Mouse (Mus musculus) layer of hippocampus, postnatal 36 days (tissue): Measurements from ENCODE around the gene Ppfibp1. TPM values are rescaled to one million over a fixed set of nuclear protein-coding genes. Genes with fewer than 3 reads are reported as not detected.

Experiments
- DNase-seq, 2 experiments: peaks; one replicate each; pipeline ENCODE4 v3.0.0; 2022
- total RNA-seq, 2 experiments: library from RNA; stranded (reverse); gene quantifications; 2 replicates each; pipeline ENCODE4 v1.2.3; 2021

The Ppfibp1 gene
- total RNA-seq, 2 experiments from 2014 or later = 41.2 to 44.2 TPM

GRCm38 (mm10) chr6:146881896-146882770 lies 6.2 kb upstream of the Ppfibp1 start:
- DNase-seq = no peak

GRCm38 (mm10) chr6:146883426-146883825 lies 4.9 kb upstream of the Ppfibp1 start:
- peak; percentile 9 to 14 for DNase-seq

- no peak for DNase-seq
Observed at GRCm38 (mm10) chr6:146884171-146884570, 4.1 kb upstream of the Ppfibp1 start.

- DNase-seq = no peak
Observed at GRCm38 (mm10) chr6:146884851-146885250, 3.4 kb upstream of the Ppfibp1 start.

GRCm38 (mm10) chr6:146888660-146889490 lies 588 bp downstream of the Ppfibp1 start:
- DNase-seq = no peak

- DNase-seq = no peak
Observed at GRCm38 (mm10) chr6:146890215-146890614, 1.9 kb downstream of the Ppfibp1 start.

GRCm38 (mm10) chr6:146890633-146891032 lies 2.3 kb downstream of the Ppfibp1 start:
- DNase-seq = no peak

GRCm38 (mm10) chr6:146893890-146894289 lies 5.6 kb downstream of the Ppfibp1 start:
- DNase-seq = no peak

- no peak for DNase-seq
Observed at GRCm38 (mm10) chr6:146898709-146899108, 10.4 kb downstream of the Ppfibp1 start.

GRCm38 (mm10) chr6:146899647-146900046 lies 11.4 kb downstream of the Ppfibp1 start:
- no peak for DNase-seq

GRCm38 (mm10) chr6:146901929-146902328 lies 13.6 kb downstream of the Ppfibp1 start:
- no peak for DNase-seq

GRCm38 (mm10) chr6:146903632-146904031 lies 15.3 kb downstream of the Ppfibp1 start:
- DNase-seq = no peak

GRCm38 (mm10) chr6:146904707-146905106 lies 16.4 kb downstream of the Ppfibp1 start:
- DNase-seq = no peak

GRCm38 (mm10) chr6:146906000-146906786 lies 17.9 kb downstream of the Ppfibp1 start:
- no peak for DNase-seq

GRCm38 (mm10) chr6:146907061-146907794 lies 18.9 kb downstream of the Ppfibp1 start:
- DNase-seq = no peak

GRCm38 (mm10) chr6:146907795-146908190 lies 19.5 kb downstream of the Ppfibp1 start:
- no peak for DNase-seq

GRCm38 (mm10) chr6:146908801-146909200 lies 20.5 kb downstream of the Ppfibp1 start:
- no peak for DNase-seq

- no peak for DNase-seq
Observed at GRCm38 (mm10) chr6:146909725-146910489, 21.6 kb downstream of the Ppfibp1 start.

GRCm38 (mm10) chr6:146910801-146911200 lies 22.5 kb downstream of the Ppfibp1 start:
- no peak for DNase-seq

GRCm38 (mm10) chr6:146912835-146913488 lies 24.7 kb downstream of the Ppfibp1 start:
- DNase-seq = no peak
